Mouse (Mus musculus): ENCODE data around the gene Arhgef10l. TPM values are rescaled to one million over a fixed set of nuclear protein-coding genes. Genes with fewer than 3 reads are reported as not detected.

Gene Arhgef10l
- polyA plus RNA-seq, 1 experiment = 5.9 TPM

DNA sequence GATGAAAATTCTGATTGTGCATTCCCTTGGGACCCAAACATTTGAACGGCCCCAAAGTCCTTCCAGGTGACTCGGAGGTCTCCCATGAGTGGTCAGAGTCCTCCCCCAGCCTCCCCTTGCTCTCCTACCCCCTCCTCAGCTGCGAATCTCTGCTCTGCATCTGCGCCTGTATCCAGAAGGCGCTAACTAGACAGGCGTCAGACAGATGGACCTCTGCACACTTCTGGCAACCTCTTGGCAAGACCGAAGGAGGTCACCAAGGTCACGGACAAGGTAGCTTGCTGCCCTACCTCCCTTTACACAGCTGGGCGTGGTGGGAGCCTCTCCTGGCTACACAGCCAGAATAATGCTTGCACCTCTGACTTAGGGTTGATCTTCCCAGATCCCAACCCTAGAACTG, 25.1 kb downstream of the Arhgef10l start:
- no peaks in the 10 kb centered on the region for H3K4me1 ChIP-seq (ENCODE audit: control insufficient read depth, insufficient read depth, low read length)
- no peak overlapping the region for H3K27ac ChIP-seq (ENCODE audit: control insufficient read depth, insufficient read depth, low read depth, low read length)
- no peaks in the 10 kb centered on the region for H3K27me3 ChIP-seq (ENCODE audit: control insufficient read depth, insufficient read depth, low read length)
- no peak for TF ChIP-seq POLR2A (IDR thresholded peaks at IDR 0.05; ENCODE audit: control insufficient read depth, low read depth, low read length)
- no peak for TF ChIP-seq CTCF (IDR thresholded peaks at IDR 0.05; ENCODE audit: control insufficient read depth, insufficient read depth, insufficient replicate concordance, low read depth, low read length)
- no peak overlapping the region for H3K4me3 ChIP-seq (ENCODE audit: control insufficient read depth, low read depth, low read length)
- H3K36me3 ChIP-seq (ENCODE audit: control insufficient read depth, insufficient read depth, low read length) = no peaks in the 10 kb centered on the region

DNA sequence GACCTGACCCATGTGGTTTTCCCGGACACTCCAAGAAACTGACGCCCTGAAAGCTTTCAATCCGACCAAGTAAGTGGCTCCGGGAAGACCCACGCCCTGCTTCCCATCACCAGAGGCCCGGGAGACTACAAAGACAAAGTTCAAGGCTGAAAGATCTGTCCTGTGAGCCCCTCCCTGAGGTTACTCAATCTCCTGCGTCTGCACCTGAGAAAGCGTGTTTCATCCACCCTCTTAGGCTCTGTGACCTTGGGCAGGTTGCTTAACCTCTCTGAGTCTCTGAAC, 25.6 kb downstream of the Arhgef10l start:
- H3K4me1 ChIP-seq (ENCODE audit: control insufficient read depth, insufficient read depth, low read length) = no peaks in the 10 kb centered on the region
- no peaks in the 10 kb centered on the region for H3K36me3 ChIP-seq (ENCODE audit: control insufficient read depth, insufficient read depth, low read length)
- H3K27ac ChIP-seq (ENCODE audit: control insufficient read depth, insufficient read depth, low read depth, low read length) = no peak overlapping the region
- no peaks in the 10 kb centered on the region for H3K27me3 ChIP-seq (ENCODE audit: control insufficient read depth, insufficient read depth, low read length)
- TF ChIP-seq POLR2A (IDR thresholded peaks at IDR 0.05; ENCODE audit: control insufficient read depth, low read depth, low read length) = no peak
- TF ChIP-seq CTCF (IDR thresholded peaks at IDR 0.05; ENCODE audit: control insufficient read depth, insufficient read depth, insufficient replicate concordance, low read depth, low read length) = no peak
- no peak overlapping the region for H3K4me3 ChIP-seq (ENCODE audit: control insufficient read depth, low read depth, low read length)

- Histone ChIP-seq H3K27ac (ENCODE audit: control insufficient read depth, insufficient read depth, low read depth, low read length) (no peak overlapping the region), H3K4me3 (ENCODE audit: control insufficient read depth, low read depth, low read length) (no peak overlapping the region), H3K27me3 (ENCODE audit: control insufficient read depth, insufficient read depth, low read length) (no peaks in the 10 kb centered on the region), H3K36me3 (ENCODE audit: control insufficient read depth, insufficient read depth, low read length) (no peaks in the 10 kb centered on the region), H3K4me1 (ENCODE audit: control insufficient read depth, insufficient read depth, low read length) (no peaks in the 10 kb centered on the region)
- TF ChIP-seq POLR2A (IDR thresholded peaks at IDR 0.05; ENCODE audit: control insufficient read depth, low read depth, low read length) (no peak), CTCF (IDR thresholded peaks at IDR 0.05; ENCODE audit: control insufficient read depth, insufficient read depth, insufficient replicate concordance, low read depth, low read length) (no peak)
Measured at GRCm38 (mm10) chr4:140639431-140640241, 26.2 kb downstream of the Arhgef10l start.

GRCm38 (mm10) chr4:140638591-140638990, 27.2 kb downstream of the Arhgef10l start:
- no peaks in the 10 kb centered on the region for H3K27me3 ChIP-seq (ENCODE audit: control insufficient read depth, insufficient read depth, low read length)
- H3K4me1 ChIP-seq (ENCODE audit: control insufficient read depth, insufficient read depth, low read length) = no peaks in the 10 kb centered on the region

DNA sequence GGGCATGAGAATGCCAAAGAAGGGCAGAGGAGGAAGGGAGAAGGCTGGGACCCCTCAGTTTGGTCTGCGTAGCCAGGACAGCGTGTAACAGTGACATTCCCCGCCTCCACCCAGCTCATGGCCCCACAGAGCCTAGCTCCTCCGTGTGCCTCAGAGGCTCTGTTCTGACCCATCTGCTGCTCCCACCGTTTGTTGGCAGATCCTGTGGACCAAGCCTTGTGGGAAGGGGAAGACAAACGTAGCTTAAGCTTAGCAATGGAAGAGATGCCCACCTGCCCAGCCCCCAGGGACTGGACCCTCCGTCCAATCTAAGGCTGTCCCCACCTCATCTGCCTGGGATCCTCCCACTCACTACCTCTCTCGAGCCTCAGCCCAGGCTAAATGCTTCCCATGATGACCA, 28.5 kb downstream of the Arhgef10l start:
- H3K36me3 ChIP-seq (ENCODE audit: control insufficient read depth, insufficient read depth, low read length) = no peaks in the 10 kb centered on the region
- H3K4me3 ChIP-seq (ENCODE audit: control insufficient read depth, low read depth, low read length) = no peak overlapping the region
- no peaks in the 10 kb centered on the region for H3K4me1 ChIP-seq (ENCODE audit: control insufficient read depth, insufficient read depth, low read length)
- H3K27me3 ChIP-seq (ENCODE audit: control insufficient read depth, insufficient read depth, low read length) = no peaks in the 10 kb centered on the region
- no peak for TF ChIP-seq CTCF (IDR thresholded peaks at IDR 0.05; ENCODE audit: control insufficient read depth, insufficient read depth, insufficient replicate concordance, low read depth, low read length)
- TF ChIP-seq POLR2A (IDR thresholded peaks at IDR 0.05; ENCODE audit: control insufficient read depth, low read depth, low read length) = no peak
- H3K27ac ChIP-seq (ENCODE audit: control insufficient read depth, insufficient read depth, low read depth, low read length) = no peak overlapping the region

More at GRCm38 (mm10) chr4:140638591-140638990, 27.2 kb downstream of the Arhgef10l start:
- Histone ChIP-seq H3K27ac (ENCODE audit: control insufficient read depth, insufficient read depth, low read depth, low read length) (no peak overlapping the region), H3K36me3 (ENCODE audit: control insufficient read depth, insufficient read depth, low read length) (no peaks in the 10 kb centered on the region), H3K4me3 (ENCODE audit: control insufficient read depth, low read depth, low read length) (no peak overlapping the region)
- TF ChIP-seq POLR2A (IDR thresholded peaks at IDR 0.05; ENCODE audit: control insufficient read depth, low read depth, low read length) = no peak
- no peak for TF ChIP-seq CTCF (IDR thresholded peaks at IDR 0.05; ENCODE audit: control insufficient read depth, insufficient read depth, insufficient replicate concordance, low read depth, low read length)

DNA sequence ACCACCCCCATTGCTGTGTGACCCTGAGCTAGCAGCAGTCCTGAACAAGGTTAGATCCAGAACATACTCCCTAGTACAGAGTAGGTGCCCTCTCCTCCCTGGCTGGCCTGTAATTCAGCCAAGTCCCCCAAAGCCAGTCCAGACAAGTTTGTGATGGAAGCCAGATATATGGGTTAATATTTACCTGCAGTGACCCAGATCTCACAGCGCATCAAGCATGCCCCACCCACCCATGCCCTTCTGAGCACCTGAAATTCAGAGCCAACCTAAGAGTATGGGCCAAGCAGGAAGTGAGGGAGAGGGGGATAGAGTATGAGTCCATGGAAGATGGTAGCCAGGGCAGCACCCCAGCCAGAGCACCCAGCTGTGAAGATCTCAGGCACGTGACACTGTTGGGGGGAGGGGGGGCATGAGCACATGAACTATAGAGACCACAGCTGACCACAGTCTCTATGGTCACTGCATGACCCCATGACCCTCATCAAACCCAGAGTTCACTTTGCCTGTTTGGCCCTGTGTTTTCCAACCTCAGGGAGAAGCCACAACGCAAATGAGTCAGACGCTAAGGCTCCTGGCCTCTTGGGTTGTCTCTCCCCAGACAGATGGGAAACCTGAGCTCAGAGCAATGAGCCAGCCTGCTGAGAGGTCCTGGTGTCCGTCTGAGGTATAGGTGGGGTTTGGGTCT, 29.4 kb downstream of the Arhgef10l start:
- Histone ChIP-seq H3K27me3 (ENCODE audit: control insufficient read depth, insufficient read depth, low read length) (no peaks in the 10 kb centered on the region), H3K4me1 (ENCODE audit: control insufficient read depth, insufficient read depth, low read length) (no peaks in the 10 kb centered on the region), H3K36me3 (ENCODE audit: control insufficient read depth, insufficient read depth, low read length) (no peaks in the 10 kb centered on the region), H3K27ac (ENCODE audit: control insufficient read depth, insufficient read depth, low read depth, low read length) (no peak overlapping the region), H3K4me3 (ENCODE audit: control insufficient read depth, low read depth, low read length) (no peak overlapping the region)
- TF ChIP-seq CTCF (IDR thresholded peaks at IDR 0.05; ENCODE audit: control insufficient read depth, insufficient read depth, insufficient replicate concordance, low read depth, low read length) (no peak), POLR2A (IDR thresholded peaks at IDR 0.05; ENCODE audit: control insufficient read depth, low read depth, low read length) (no peak)

- Histone ChIP-seq H3K27me3 (ENCODE audit: control insufficient read depth, insufficient read depth, low read length) (no peaks in the 10 kb centered on the region), H3K4me3 (ENCODE audit: control insufficient read depth, low read depth, low read length) (no peak overlapping the region), H3K27ac (ENCODE audit: control insufficient read depth, insufficient read depth, low read depth, low read length) (no peak overlapping the region), H3K4me1 (ENCODE audit: control insufficient read depth, insufficient read depth, low read length) (peaks cover 2% of the 10 kb centered on the region; the same call in 1 of the 2 replicates), H3K36me3 (ENCODE audit: control insufficient read depth, insufficient read depth, low read length) (no peaks in the 10 kb centered on the region)
- TF ChIP-seq POLR2A (IDR thresholded peaks at IDR 0.05; ENCODE audit: control insufficient read depth, low read depth, low read length) = no peak
- TF ChIP-seq CTCF (IDR thresholded peaks at IDR 0.05; ENCODE audit: control insufficient read depth, insufficient read depth, insufficient replicate concordance, low read depth, low read length) = no peak
Measured at GRCm38 (mm10) chr4:140634861-140635388, 30.9 kb downstream of the Arhgef10l start.
